Mouse (Mus musculus) liver, postnatal 0 days (tissue): Measurements from ENCODE around the gene Hmga1.

Experiments
- CTCF ChIP-seq: sonication (generic); IDR thresholded peaks from 2 replicates; pipeline ENCODE4 v1.5.1; 2016; ENCODE audit warnings: antibody characterized with exemption, low read depth
- EP300 ChIP-seq: IDR thresholded peaks from 2 replicates; pipeline ENCODE4 v1.6.1; 2016; ENCODE audit warnings: antibody characterized with exemption, low read depth, mild to moderate bottlenecking

- TF ChIP-seq CTCF (peak; percentile 98), EP300 (no peak)
These were observed 35.7 kb upstream of the Hmga1 start for GRCm38 (mm10) chr17:27520557-27520956.
